18 mouse cellular contexts compared by ENCODE assay signal in genomic region chr4:44536794-44537193, GRCm38 (mm10).
DNase-seq lines count a peak whose midpoint lies in the region; ATAC-seq and TF ChIP-seq lines count a peak whose summit lies in the region.
"Had no signal": no experiment of that assay in that cellular context is flagged by ENCODE, and none has a peak within 500 bp of the region (broad histone marks: within the 10 kb centered on the region; RNA-seq: fewer than 3 reads in every experiment).

No protein-coding gene starts in this region.

- H3K4me1 ChIP-seq in forebrain, embryonic 14.5 days (ENCODE audit: control insufficient read depth, insufficient read depth, low read length), result no peaks in the 10 kb centered on the region
- H3K4me1 ChIP-seq in forebrain, embryonic 13.5 days, result no peaks in the 10 kb centered on the region
- H3K4me1 ChIP-seq: heart, embryonic 12.5 days; limb, embryonic 12.5 days; liver, embryonic 15.5 days had no signal

- H3K4me3 ChIP-seq in forebrain, embryonic 14.5 days (ENCODE audit: low read depth, low read length), result no peak overlapping the region
- no peak overlapping the region for H3K4me3 ChIP-seq in forebrain, embryonic 13.5 days
- H3K4me3 ChIP-seq: heart, embryonic 12.5 days; kidney, embryonic 15.5 days; limb, embryonic 12.5 days; liver, embryonic 15.5 days; midbrain, embryonic 12.5 days; neural tube, embryonic 13.5 days had no signal

- peak; percentile 66 for DNase-seq in forebrain, embryonic 14.5 days (ENCODE audit: low spot score)
- DNase-seq in layer of hippocampus, adult 11-12 months (ENCODE audit: low spot score), result peak; percentile 16
- DNase-seq in layer of hippocampus, adult 9-10 months (ENCODE audit: low spot score), result no peak
- peak; percentile 80 for DNase-seq in brain, embryonic 14.5 days (ENCODE audit: low read depth)
- peak; percentile 16 for DNase-seq in fat pad, adult 2 months (ENCODE audit: extremely low read depth, low read depth, low spot score)
- no peak for DNase-seq in spleen, postnatal 10 days (ENCODE audit: low spot score in 2 of 2)
- DNase-seq: adrenal gland, adult 2 months; heart, postnatal 4 days; lung, postnatal 14 days; retina, postnatal 1 day had no signal

- peaks cover 10% of the 10 kb centered on the region; the same call in 1 of the 2 replicates for H3K27me3 ChIP-seq in forebrain, embryonic 14.5 days (replicated peaks; ENCODE audit: control insufficient read depth, insufficient read depth, low read length)
- H3K27me3 ChIP-seq in forebrain, embryonic 13.5 days, result peaks cover 31% of the 10 kb centered on the region
- H3K27me3 ChIP-seq: kidney, embryonic 15.5 days; liver, embryonic 15.5 days had no signal

- H3K4me2 ChIP-seq in forebrain, embryonic 14.5 days (ENCODE audit: low read length), result no peak overlapping the region
- H3K4me2 ChIP-seq in forebrain, embryonic 13.5 days, result no peak overlapping the region
- H3K4me2 ChIP-seq: heart, embryonic 12.5 days; kidney, embryonic 15.5 days; limb, embryonic 12.5 days; liver, embryonic 15.5 days; midbrain, embryonic 12.5 days; neural tube, embryonic 13.5 days had no signal

- no peaks in the 10 kb centered on the region for H3K36me3 ChIP-seq in forebrain, embryonic 14.5 days (ENCODE audit: control insufficient read depth, insufficient read depth, low read length)
- H3K36me3 ChIP-seq in forebrain, embryonic 13.5 days (ENCODE audit: poor library complexity, severe bottlenecking), result no peaks in the 10 kb centered on the region
- H3K36me3 ChIP-seq: heart, embryonic 12.5 days; kidney, embryonic 15.5 days; limb, embryonic 12.5 days; liver, embryonic 15.5 days; midbrain, embryonic 12.5 days; neural tube, embryonic 13.5 days had no signal

- H3K27ac ChIP-seq in forebrain, embryonic 14.5 days (ENCODE audit: low read depth, low read length), result no peak overlapping the region
- H3K27ac ChIP-seq in forebrain, embryonic 13.5 days, result no peak overlapping the region
- H3K27ac ChIP-seq: kidney, embryonic 15.5 days; limb, embryonic 12.5 days; liver, embryonic 15.5 days; midbrain, embryonic 12.5 days; neural tube, embryonic 13.5 days had no signal

- TF ChIP-seq POLR2A in brain, embryonic 14.5 days (IDR thresholded peaks at IDR 0.05; ENCODE audit: borderline replicate concordance, extremely low read depth, insufficient read depth, insufficient read length, poor library complexity, severe bottlenecking), result no peak

- no peak for ATAC-seq in forebrain, embryonic 14.5 days
- ATAC-seq in forebrain, embryonic 13.5 days, result no peak
- no peak for ATAC-seq in megakaryocyte-erythroid progenitor cell, adult 5-6 weeks (replicated peaks; ENCODE audit: low FRiP score, low TSS enrichment, poor library complexity, severe bottlenecking)

- WGBS in forebrain, embryonic 14.5 days, result 80% methylated on average over 4 of the region's 4 CpGs
- WGBS in forebrain, embryonic 13.5 days, result 81% methylated on average over 4 of the region's 4 CpGs

- no peak for TF ChIP-seq CTCF in brain, embryonic 14.5 days (IDR thresholded peaks at IDR 0.05; ENCODE audit: borderline replicate concordance, extremely low read depth, insufficient read depth, insufficient read length)

- H3K9me3 ChIP-seq in forebrain, embryonic 14.5 days (replicated peaks; ENCODE audit: control insufficient read depth, low read length), result no peaks in the 10 kb centered on the region
- H3K9me3 ChIP-seq in forebrain, embryonic 13.5 days (replicated peaks), result no peaks in the 10 kb centered on the region
- H3K9me3 ChIP-seq: heart, embryonic 12.5 days; kidney, embryonic 15.5 days; limb, embryonic 12.5 days; liver, embryonic 15.5 days; midbrain, embryonic 12.5 days; neural tube, embryonic 13.5 days had no signal

- H3K9ac ChIP-seq in forebrain, embryonic 14.5 days (ENCODE audit: low read length), result no peak overlapping the region
- no peak overlapping the region for H3K9ac ChIP-seq in forebrain, embryonic 13.5 days
- H3K9ac ChIP-seq: heart, embryonic 12.5 days; kidney, embryonic 15.5 days; limb, embryonic 12.5 days; liver, embryonic 15.5 days; midbrain, embryonic 12.5 days; neural tube, embryonic 13.5 days had no signal

Comparison
In these comparisons a context has a peak if more than half of its experiments do, and no peak if none do; other contexts are left out.
1. DNase-seq: peak in forebrain, embryonic 14.5 days (single experiment), layer of hippocampus, adult 11-12 months (single experiment), brain, embryonic 14.5 days (single experiment) and fat pad, adult 2 months (single experiment); none in layer of hippocampus, adult 9-10 months (single experiment) and spleen, postnatal 10 days (0 of 2).